Mouse (Mus musculus): ENCODE measurements around the gene Ngfr. TPM values are rescaled to one million over a fixed set of nuclear protein-coding genes. Genes with fewer than 3 reads are reported as not detected.
A peak's percentile ranks its signal among the peaks of the same experiment; 100 is the strongest.
"Not testable (repeated sequence)": the region's sequence is repeated elsewhere in the genome, so short reads cannot be mapped to it uniquely, and the experiment has no call there.

The Ngfr gene
- polyA plus RNA-seq, 1 experiment from 2014 or later, result 3.0 TPM

GRCm38 (mm10) chr11:95617785-95618465, 30.4 kb upstream of the Ngfr start:
- Histone ChIP-seq H3K9me3 (replicated peaks) (no peaks in the 10 kb centered on the region), H3K4me1 (replicated peaks) (peaks cover 3% of the 10 kb centered on the region; the same call in 1 of the 2 replicates), H3K9ac (no peak overlapping the region), H3K27me3 (peaks cover 21% of the 10 kb centered on the region), H3K36me3 (no peaks in the 10 kb centered on the region), H3K27ac (no peak overlapping the region), H3K4me3 (no peak overlapping the region), H3K4me2 (no peak overlapping the region)
- ATAC-seq (replicated peaks; ENCODE audit: insufficient number of reproducible peaks, insufficient read depth, low FRiP score, low read depth), result no peak
- 50% methylated on average over 19 of the region's 19 CpGs for WGBS

- 84% methylated on average over 8 of the region's 8 CpGs for WGBS
- Histone ChIP-seq H3K9me3 (replicated peaks) (no peaks in the 10 kb centered on the region), H3K4me3 (no peak overlapping the region), H3K9ac (no peak overlapping the region), H3K4me2 (no peak overlapping the region), H3K27me3 (peaks cover 18% of the 10 kb centered on the region), H3K4me1 (replicated peaks) (no peaks in the 10 kb centered on the region; the same call in 1 of the 2 replicates), H3K36me3 (no peaks in the 10 kb centered on the region), H3K27ac (no peak overlapping the region)
- ATAC-seq (replicated peaks; ENCODE audit: insufficient number of reproducible peaks, insufficient read depth, low FRiP score, low read depth), result no peak
These were observed 27.2 kb upstream of the Ngfr start for GRCm38 (mm10) chr11:95614739-95615138.

GRCm38 (mm10) chr11:95611283-95611682, 23.7 kb upstream of the Ngfr start:
- Histone ChIP-seq H3K4me3 (no peak overlapping the region), H3K4me2 (no peak overlapping the region), H3K9ac (no peak overlapping the region), H3K4me1 (replicated peaks) (no peaks in the 10 kb centered on the region; the same call in 1 of the 2 replicates), H3K27ac (no peak overlapping the region), H3K27me3 (peaks cover 12% of the 10 kb centered on the region; the same call in 1 of the 2 replicates), H3K9me3 (replicated peaks) (no peaks in the 10 kb centered on the region), H3K36me3 (no peaks in the 10 kb centered on the region)
- no peak for ATAC-seq (replicated peaks; ENCODE audit: insufficient number of reproducible peaks, insufficient read depth, low FRiP score, low read depth)
- 31% methylated on average over 4 of the region's 4 CpGs for WGBS

- ATAC-seq (replicated peaks; ENCODE audit: insufficient number of reproducible peaks, insufficient read depth, low FRiP score, low read depth), result no peak
- Histone ChIP-seq H3K27ac (no peak overlapping the region), H3K4me1 (replicated peaks) (no peaks in the 10 kb centered on the region; the same call in 1 of the 2 replicates), H3K9me3 (replicated peaks) (no peaks in the 10 kb centered on the region), H3K36me3 (no peaks in the 10 kb centered on the region), H3K4me3 (peak overlapping the region; percentile 33), H3K4me2 (peak overlapping the region; percentile 62), H3K27me3 (peaks cover 12% of the 10 kb centered on the region; the same call in 1 of the 2 replicates), H3K9ac (peak overlapping the region; percentile 27; the same call in 1 of the 2 replicates)
- WGBS, result 14% methylated on average over 15 of the region's 15 CpGs
These were observed 22.9 kb upstream of the Ngfr start for GRCm38 (mm10) chr11:95610391-95610902.

- no peaks in the 10 kb centered on the region for H3K36me3 ChIP-seq
- H3K4me1 ChIP-seq (replicated peaks), result no peaks in the 10 kb centered on the region; the same call in 1 of the 2 replicates
- 38% methylated on average over 8 of the region's 8 CpGs for WGBS
- no peak for ATAC-seq (replicated peaks; ENCODE audit: insufficient number of reproducible peaks, insufficient read depth, low FRiP score, low read depth)
- H3K4me3 ChIP-seq, result peak overlapping the region; percentile 33
- peaks cover 12% of the 10 kb centered on the region; the same call in 1 of the 2 replicates for H3K27me3 ChIP-seq
- H3K4me2 ChIP-seq, result peak overlapping the region; percentile 62
- no peak overlapping the region for H3K27ac ChIP-seq
- no peak overlapping the region for H3K9ac ChIP-seq
- no peaks in the 10 kb centered on the region for H3K9me3 ChIP-seq (replicated peaks)
These were observed 22.4 kb upstream of the Ngfr start for GRCm38 (mm10) chr11:95609924-95610323.

GRCm38 (mm10) chr11:95607286-95607685, 19.8 kb upstream of the Ngfr start:
- not testable (repeated sequence) for H3K4me1 ChIP-seq (replicated peaks); H3K4me3 ChIP-seq; H3K9ac ChIP-seq; H3K4me2 ChIP-seq; ATAC-seq (replicated peaks; ENCODE audit: insufficient number of reproducible peaks, insufficient read depth, low FRiP score, low read depth); H3K36me3 ChIP-seq; H3K9me3 ChIP-seq (replicated peaks); H3K27ac ChIP-seq
- WGBS, result 86% methylated on average over 4 of the region's 5 CpGs
- H3K27me3 ChIP-seq, result peaks cover 12% of the 10 kb centered on the region; the same call in 1 of the 2 replicates

GRCm38 (mm10) chr11:95598214-95599062, 10.9 kb upstream of the Ngfr start:
- Histone ChIP-seq H3K4me3 (no peak overlapping the region), H3K9ac (no peak overlapping the region), H3K4me2 (no peak overlapping the region), H3K36me3 (no peaks in the 10 kb centered on the region), H3K27me3 (peaks cover 59% of the 10 kb centered on the region), H3K4me1 (replicated peaks) (peaks cover 23% of the 10 kb centered on the region), H3K9me3 (replicated peaks) (no peaks in the 10 kb centered on the region), H3K27ac (no peak overlapping the region)
- no peak for ATAC-seq (replicated peaks; ENCODE audit: insufficient number of reproducible peaks, insufficient read depth, low FRiP score, low read depth)
- 41% methylated on average over 14 of the region's 14 CpGs for WGBS

- Histone ChIP-seq H3K27me3 (peaks cover 65% of the 10 kb centered on the region), H3K9me3 (replicated peaks) (no peaks in the 10 kb centered on the region), H3K4me3 (no peak overlapping the region), H3K27ac (no peak overlapping the region), H3K4me1 (replicated peaks) (peaks cover 23% of the 10 kb centered on the region), H3K9ac (no peak overlapping the region), H3K36me3 (no peaks in the 10 kb centered on the region), H3K4me2 (no peak overlapping the region)
- no peak for ATAC-seq (replicated peaks; ENCODE audit: insufficient number of reproducible peaks, insufficient read depth, low FRiP score, low read depth)
- WGBS, result 42% methylated on average over 13 of the region's 13 CpGs
These were observed 10.2 kb upstream of the Ngfr start for GRCm38 (mm10) chr11:95597741-95598140.

GRCm38 (mm10) chr11:95596704-95597103, 9.2 kb upstream of the Ngfr start:
- Histone ChIP-seq H3K4me1 (replicated peaks) (peaks cover 23% of the 10 kb centered on the region), H3K9me3 (replicated peaks) (no peaks in the 10 kb centered on the region), H3K9ac (no peak overlapping the region), H3K4me3 (no peak overlapping the region), H3K27me3 (peaks cover 74% of the 10 kb centered on the region), H3K4me2 (no peak overlapping the region), H3K27ac (no peak overlapping the region), H3K36me3 (no peaks in the 10 kb centered on the region)
- ATAC-seq (replicated peaks; ENCODE audit: insufficient number of reproducible peaks, insufficient read depth, low FRiP score, low read depth), result no peak
- 42% methylated on average over 11 of the region's 11 CpGs for WGBS

GRCm38 (mm10) chr11:95596150-95596515, 8.6 kb upstream of the Ngfr start:
- no peaks in the 10 kb centered on the region for H3K9me3 ChIP-seq (replicated peaks)

GRCm38 (mm10) chr11:95595438-95596149, 8.1 kb upstream of the Ngfr start:
- Histone ChIP-seq H3K9me3 (replicated peaks) (no peaks in the 10 kb centered on the region), H3K4me2 (no peak overlapping the region), H3K27me3 (peaks cover 79% of the 10 kb centered on the region), H3K4me3 (no peak overlapping the region), H3K36me3 (no peaks in the 10 kb centered on the region), H3K4me1 (replicated peaks) (peaks cover 23% of the 10 kb centered on the region), H3K27ac (no peak overlapping the region), H3K9ac (no peak overlapping the region)
- no peak for ATAC-seq (replicated peaks; ENCODE audit: insufficient number of reproducible peaks, insufficient read depth, low FRiP score, low read depth)
- 33% methylated on average over 10 of the region's 10 CpGs for WGBS

More at GRCm38 (mm10) chr11:95596150-95596515, 8.6 kb upstream of the Ngfr start:
- no peak overlapping the region for H3K27ac ChIP-seq
- H3K4me1 ChIP-seq (replicated peaks), result peaks cover 23% of the 10 kb centered on the region
- ATAC-seq (replicated peaks; ENCODE audit: insufficient number of reproducible peaks, insufficient read depth, low FRiP score, low read depth), result no peak
- WGBS, result 60% methylated on average over 5 of the region's 5 CpGs
- no peak overlapping the region for H3K4me3 ChIP-seq
- H3K27me3 ChIP-seq, result peaks cover 78% of the 10 kb centered on the region
- H3K9ac ChIP-seq, result no peak overlapping the region
- H3K4me2 ChIP-seq, result no peak overlapping the region
- H3K36me3 ChIP-seq, result no peaks in the 10 kb centered on the region

All from heart, embryonic 15.5 days (tissue).